8 mouse cellular contexts compared by ENCODE assay signal in genomic region chrX:98890406-98891116, GRCm38 (mm10). TPM values are rescaled to one million over a fixed set of nuclear protein-coding genes. Genes with fewer than 3 reads are reported as not detected.
DNase-seq lines count a peak whose midpoint lies in the region; ATAC-seq and TF ChIP-seq lines count a peak whose summit lies in the region.

Gene Ophn1, minus strand, starts transcription at chrX:98891025.

- H3K9ac ChIP-seq in ES-Bruce4 (ENCODE audit: low read depth, poor library complexity, severe bottlenecking), result peak within 1 kb of the TSS; percentile 70
- H3K9ac ChIP-seq in forebrain, embryonic 15.5 days (replicated peaks), result peak within 1 kb of the TSS; percentile 62
- H3K9ac ChIP-seq in liver, embryonic 15.5 days, result no peak within 1 kb of the TSS
- peak within 1 kb of the TSS; percentile 80 for H3K9ac ChIP-seq in neural tube, embryonic 13.5 days

- H3K4me1 ChIP-seq in ES-Bruce4 (ENCODE audit: control insufficient read depth, insufficient read depth, low read length), result no peaks in the 10 kb centered on the region
- peaks cover 14% of the 10 kb centered on the region for H3K4me1 ChIP-seq in forebrain, embryonic 15.5 days
- no peaks in the 10 kb centered on the region for H3K4me1 ChIP-seq in liver, embryonic 15.5 days (replicated peaks)
- peaks cover 13% of the 10 kb centered on the region for H3K4me1 ChIP-seq in neural tube, embryonic 13.5 days (replicated peaks)

- no peak within 1 kb of the TSS for H3K27ac ChIP-seq in ES-Bruce4 (ENCODE audit: insufficient read depth, low read length)
- H3K27ac ChIP-seq in forebrain, embryonic 15.5 days (replicated peaks), result peak within 1 kb of the TSS; percentile 93
- no peak within 1 kb of the TSS for H3K27ac ChIP-seq in liver, embryonic 15.5 days (replicated peaks)
- H3K27ac ChIP-seq in neural tube, embryonic 13.5 days (replicated peaks), result peak within 1 kb of the TSS; percentile 92

- no peak for TF ChIP-seq POLR2A in ES-Bruce4 (IDR thresholded peaks at IDR 0.05; ENCODE audit: insufficient read depth, low read length)

- peak within 1 kb of the TSS; percentile 94 for H3K4me3 ChIP-seq in ES-Bruce4 (ENCODE audit: low read depth, low read length)
- H3K4me3 ChIP-seq in forebrain, embryonic 15.5 days, result peak within 1 kb of the TSS; percentile 54
- peak within 1 kb of the TSS; percentile 48 for H3K4me3 ChIP-seq in liver, embryonic 15.5 days (replicated peaks)
- H3K4me3 ChIP-seq in neural tube, embryonic 13.5 days, result peak within 1 kb of the TSS; percentile 56

- intact Hi-C loops in heart, postnatal 10 days (cut with DNase I), result loop anchor here (2.0 to 10.0 kb wide), 3 partner anchors 48 to 190 kb away; no protein-coding TSS in a partner anchor

- peak within 1 kb of the TSS; percentile 48 for H3K4me2 ChIP-seq in forebrain, embryonic 15.5 days (replicated peaks)
- peak within 1 kb of the TSS; percentile 51 for H3K4me2 ChIP-seq in liver, embryonic 15.5 days
- peak within 1 kb of the TSS; percentile 58 for H3K4me2 ChIP-seq in neural tube, embryonic 13.5 days

- peak; percentile 98 for ATAC-seq in forebrain, embryonic 15.5 days (replicated peaks)
- ATAC-seq in liver, embryonic 15.5 days (ENCODE audit: insufficient read depth), result peak; percentile 56
- ATAC-seq in neural tube, embryonic 13.5 days (ENCODE audit: low read depth), result peak; percentile 97

- no peaks in the 10 kb centered on the region for H3K9me3 ChIP-seq in ES-Bruce4 (replicated peaks; ENCODE audit: control insufficient read depth, insufficient read depth, low read length, poor library complexity, severe bottlenecking)
- H3K9me3 ChIP-seq in forebrain, embryonic 15.5 days, result no peaks in the 10 kb centered on the region
- no peaks in the 10 kb centered on the region for H3K9me3 ChIP-seq in liver, embryonic 15.5 days (replicated peaks)
- no peaks in the 10 kb centered on the region for H3K9me3 ChIP-seq in neural tube, embryonic 13.5 days

- H3K36me3 ChIP-seq in ES-Bruce4 (ENCODE audit: control insufficient read depth, insufficient read depth, low read length, poor library complexity, severe bottlenecking), result no peaks in the 10 kb centered on the region
- H3K36me3 ChIP-seq in forebrain, embryonic 15.5 days, result no peaks in the 10 kb centered on the region
- H3K36me3 ChIP-seq in liver, embryonic 15.5 days (replicated peaks), result no peaks in the 10 kb centered on the region
- no peaks in the 10 kb centered on the region for H3K36me3 ChIP-seq in neural tube, embryonic 13.5 days

- TF ChIP-seq CTCF in ES-Bruce4 (IDR thresholded peaks at IDR 0.05; ENCODE audit: low read depth, low read length), result no peak

- no peaks in the 10 kb centered on the region for H3K27me3 ChIP-seq in ES-Bruce4 (ENCODE audit: control insufficient read depth, insufficient read depth, low read length, poor library complexity, severe bottlenecking)
- no peaks in the 10 kb centered on the region for H3K27me3 ChIP-seq in forebrain, embryonic 15.5 days
- H3K27me3 ChIP-seq in liver, embryonic 15.5 days, result peaks cover 37% of the 10 kb centered on the region
- H3K27me3 ChIP-seq in neural tube, embryonic 13.5 days, result no peaks in the 10 kb centered on the region; the same call in 1 of the 2 replicates

- peak; percentile 62 for DNase-seq in cerebellum, adult 11 months
- DNase-seq in heart, postnatal 10 days, result peak; percentile 77 to 78
- DNase-seq in layer of hippocampus, adult 11-12 months (ENCODE audit: low spot score), result peak; percentile 75
- peak; percentile 9 for DNase-seq in urinary bladder, postnatal 10 days (ENCODE audit: low spot score)

- TF ChIP-seq EP300 in ES-Bruce4 (IDR thresholded peaks at IDR 0.05; ENCODE audit: insufficient read depth, low read depth, low read length), result no peak

- WGBS in forebrain, embryonic 15.5 days, result 14% methylated on average over 48 of the region's 48 CpGs
- 12% methylated on average over 48 of the region's 48 CpGs for whole genome bisulfite sequencing in liver, embryonic 15.5 days (ENCODE audit: insufficient replicate concordance)
- WGBS in neural tube, embryonic 13.5 days, result 9% methylated on average over 46 of the region's 48 CpGs

RNA-seq across cellular contexts. Expression of gene Ophn1, which starts in this region (rescaled TPM):
- 4.4 and 5.9 TPM in 2 replicates for polyA plus RNA-seq in ES-Bruce4 (2011; ENCODE audit: insufficient read depth, insufficient read length, low read depth, missing spikeins)
- polyA plus RNA-seq in forebrain, embryonic 15.5 days (2015; fragmentation: Nextera tagmentation; extraction: Ambion mirVana), result 40.8 and 41.7 TPM in 2 replicates
- 10 to 100 TPM; 10.9 to 12.2 TPM for total RNA-seq in heart, postnatal 10 days (2021)
- polyA plus RNA-seq in liver, embryonic 15.5 days (2015; fragmentation: Nextera tagmentation; extraction: Ambion mirVana), result 1.7 and 2.2 TPM in 2 replicates
- 33.5 and 36.4 TPM in 2 replicates for polyA plus RNA-seq in neural tube, embryonic 13.5 days (2015; fragmentation: Nextera tagmentation; extraction: Ambion mirVana)

Comparison
In these comparisons a context has a peak if more than half of its experiments do, and no peak if none do; other contexts are left out.
1. H3K27ac ChIP-seq: peak in forebrain, embryonic 15.5 days (single experiment) and neural tube, embryonic 13.5 days (single experiment); none in ES-Bruce4 (single experiment) and liver, embryonic 15.5 days (single experiment).
2. DNase-seq: peak in every context shown above with its lines; median percentile 78 in heart, postnatal 10 days; 75 in layer of hippocampus, adult 11-12 months; 62 in cerebellum, adult 11 months; 9 in urinary bladder, postnatal 10 days.
3. Peak in every context shown above with its lines, with median percentiles within 50 percentile points of each other: H3K4me3 ChIP-seq, ATAC-seq and H3K4me2 ChIP-seq.